Mouse (Mus musculus) hematopoietic stem cell, adult 5-6 weeks (primary cell): ENCODE results near the gene Sebox. TPM values are rescaled to one million over a fixed set of nuclear protein-coding genes. Genes with fewer than 3 reads are reported as not detected.

Experiments
- ATAC-seq, 2 experiments: fragments of 125-278 bp in 1 of 2; replicated peaks in 1 of 2; 2 replicates each; pipeline ENCODE4 v1.8.0; 2016 to 2017; ENCODE audit warnings: inconsistent platforms in 2 of 2, mild to moderate bottlenecking in 2 of 2, moderate number of reproducible peaks in 2 of 2, low read depth in 1 of 2, moderate TSS enrichment in 1 of 2; ENCODE audit not compliant: low FRiP score in 2 of 2, poor library complexity in 2 of 2, severe bottlenecking in 2 of 2, insufficient read depth in 1 of 2, low TSS enrichment in 1 of 2
- total RNA-seq: library from RNA; stranded (forward); fragments of 172-1452, 232-1000 nt; gene quantifications from 2 replicates; pipeline ENCODE4 v1.2.3, GENCODE M21; 2017

Sebox gene
- total RNA-seq, 1 experiment from 2014 or later, result not detected

- no peak for ATAC-seq
Observed at GRCm38 (mm10) chr11:78551059-78551398, 47.8 kb downstream of the Sebox start.

Other genes starting within 250 kb of the Sebox start
- 83.7 and 92.7 TPM in 2 replicates for gene 2610507B11Rik, start 241.7 kb upstream of the Sebox start, total RNA-seq
- 0.38 TPM in 1 of 2 replicates, not detected in the other for gene BC030499, start 212.6 kb upstream of the Sebox start, total RNA-seq
- 39.9 and 49.1 TPM in 2 replicates for gene Spag5, start 201.9 kb upstream of the Sebox start, total RNA-seq
- 6.6 and 8.7 TPM in 2 replicates for gene Aldoc, start 180.5 kb upstream of the Sebox start, total RNA-seq
- 9.9 and 10.1 TPM in 2 replicates for gene Pigs, start 175.0 kb upstream of the Sebox start, total RNA-seq
- gene Unc119, start 160.0 kb upstream of the Sebox start, total RNA-seq, result 17.4 and 29.9 TPM in 2 replicates
- not detected in 2 replicates for gene Foxn1, start 116.9 kb upstream of the Sebox start, total RNA-seq
- gene Slc13a2, start 81.2 kb upstream of the Sebox start, total RNA-seq, result 0.13 TPM in 1 of 2 replicates, not detected in the other
- gene Slc46a1, start 37.8 kb upstream of the Sebox start, total RNA-seq, result 0.25 and 1.3 TPM in 2 replicates
- 0.45 TPM in 1 of 2 replicates, not detected in the other for gene Sarm1, start 5.7 kb upstream of the Sebox start, total RNA-seq
- gene Vtn, start 4.4 kb upstream of the Sebox start, total RNA-seq, result not detected in 2 replicates
- 26.0 and 27.9 TPM in 2 replicates for gene Tmem199, start 8.7 kb downstream of the Sebox start, total RNA-seq
- gene Poldip2, start 8.7 kb downstream of the Sebox start, total RNA-seq, result 59.5 and 60.7 TPM in 2 replicates
- gene Tnfaip1, start 32.9 kb downstream of the Sebox start, total RNA-seq, result 3.9 and 5.2 TPM in 2 replicates
- 155 and 159 TPM in 2 replicates for gene Ift20, start 32.9 kb downstream of the Sebox start, total RNA-seq
- gene Tmem97, start 47.3 kb downstream of the Sebox start, total RNA-seq, result 23.8 and 26.0 TPM in 2 replicates
- gene Nlk, start 193.9 kb downstream of the Sebox start, total RNA-seq, result 23.8 and 41.8 TPM in 2 replicates
- 19.4 and 30.0 TPM in 2 replicates for gene Ccnq, start 248.3 kb downstream of the Sebox start, total RNA-seq